Mouse (Mus musculus): ENCODE results near the gene Coq8b.
"Not testable (repeated sequence)": the region's sequence is repeated elsewhere in the genome, so short reads cannot be mapped to it uniquely, and the experiment has no call there.

Gene Coq8b

GRCm38 (mm10) chr7:27228865-27229264, 4.0 kb upstream of the Coq8b start:
- DNase-seq (ENCODE audit: low read depth): no peak

- no peak for DNase-seq (ENCODE audit: low read depth)
Observed at GRCm38 (mm10) chr7:27230781-27231180, 2.0 kb upstream of the Coq8b start.

- peak; percentile 99 for DNase-seq (ENCODE audit: low read depth)
Observed at GRCm38 (mm10) chr7:27231693-27232331, 1.0 kb upstream of the Coq8b start.

GRCm38 (mm10) chr7:27233300-27233699, 477 bp downstream of the Coq8b start:
- DNase-seq (ENCODE audit: low read depth): no peak

- DNase-seq (ENCODE audit: low read depth): no peak
Observed at GRCm38 (mm10) chr7:27235726-27236125, 2.9 kb downstream of the Coq8b start.

- no peak for DNase-seq (ENCODE audit: low read depth)
Observed at GRCm38 (mm10) chr7:27237527-27237926, 4.7 kb downstream of the Coq8b start.

- DNase-seq (ENCODE audit: low read depth): no peak
Observed at GRCm38 (mm10) chr7:27238568-27238967, 5.7 kb downstream of the Coq8b start.

GRCm38 (mm10) chr7:27243211-27243610, 10.4 kb downstream of the Coq8b start:
- no peak for DNase-seq (ENCODE audit: low read depth)

GRCm38 (mm10) chr7:27244088-27244487, 11.3 kb downstream of the Coq8b start:
- DNase-seq (ENCODE audit: low read depth): not testable (repeated sequence)

- DNase-seq (ENCODE audit: low read depth): no peak
Observed at GRCm38 (mm10) chr7:27249146-27249545, 16.3 kb downstream of the Coq8b start.

GRCm38 (mm10) chr7:27249928-27250327, 17.1 kb downstream of the Coq8b start:
- no peak for DNase-seq (ENCODE audit: low read depth)

GRCm38 (mm10) chr7:27251946-27252345, 19.1 kb downstream of the Coq8b start:
- DNase-seq (ENCODE audit: low read depth): no peak

GRCm38 (mm10) chr7:27255721-27256120, 22.9 kb downstream of the Coq8b start:
- no peak for DNase-seq (ENCODE audit: low read depth)

- DNase-seq (ENCODE audit: low read depth): peak; percentile 78
Observed at GRCm38 (mm10) chr7:27257046-27257851, 24.4 kb downstream of the Coq8b start.

GRCm38 (mm10) chr7:27257852-27258204, 25.0 kb downstream of the Coq8b start:
- DNase-seq (ENCODE audit: low read depth): no peak

GRCm38 (mm10) chr7:27258205-27258899, 25.5 kb downstream of the Coq8b start, which contains the start of gene Numbl:
TSS of gene Numbl (plus strand) at chr7:27258433.
- DNase-seq (ENCODE audit: low read depth): peak; percentile 71

GRCm38 (mm10) chr7:27259271-27259721, 26.5 kb downstream of the Coq8b start:
- no peak for DNase-seq (ENCODE audit: low read depth)

- peak; percentile 38 for DNase-seq (ENCODE audit: low read depth)
Observed at GRCm38 (mm10) chr7:27259771-27260170, 26.9 kb downstream of the Coq8b start.

- DNase-seq (ENCODE audit: low read depth): no peak
Observed at GRCm38 (mm10) chr7:27260856-27261255, 28.0 kb downstream of the Coq8b start.

GRCm38 (mm10) chr7:27261888-27262287, 29.1 kb downstream of the Coq8b start:
- DNase-seq (ENCODE audit: low read depth): no peak

GRCm38 (mm10) chr7:27264761-27265160, 31.9 kb downstream of the Coq8b start:
- DNase-seq (ENCODE audit: low read depth): no peak

GRCm38 (mm10) chr7:27266515-27267128, 33.8 kb downstream of the Coq8b start:
- DNase-seq (ENCODE audit: low read depth): no peak

All from fibroblast of lung, adult 2 months (primary cell).